Mouse (Mus musculus) spleen, adult 10 weeks (tissue): Measurements from ENCODE around the gene Tldc2. TPM values are rescaled to one million over a fixed set of nuclear protein-coding genes. Genes with fewer than 3 reads are reported as not detected.

Experiments used
- polyA plus RNA-seq: library from polyadenylated mRNA; stranded (reverse); fragments of 350-450 nt; fragmentation: Illumina TruSeq; extraction: RNeasy Lipid Tissue Mini Kit (QIAGEN cat#74804); gene quantifications from one replicate; pipeline ENCODE4 v1.2.3, GENCODE M21; 2015; ENCODE audit warnings: low replicate concordance; ENCODE audit not compliant: insufficient read depth

Tldc2 gene
- not detected for polyA plus RNA-seq

DNA sequence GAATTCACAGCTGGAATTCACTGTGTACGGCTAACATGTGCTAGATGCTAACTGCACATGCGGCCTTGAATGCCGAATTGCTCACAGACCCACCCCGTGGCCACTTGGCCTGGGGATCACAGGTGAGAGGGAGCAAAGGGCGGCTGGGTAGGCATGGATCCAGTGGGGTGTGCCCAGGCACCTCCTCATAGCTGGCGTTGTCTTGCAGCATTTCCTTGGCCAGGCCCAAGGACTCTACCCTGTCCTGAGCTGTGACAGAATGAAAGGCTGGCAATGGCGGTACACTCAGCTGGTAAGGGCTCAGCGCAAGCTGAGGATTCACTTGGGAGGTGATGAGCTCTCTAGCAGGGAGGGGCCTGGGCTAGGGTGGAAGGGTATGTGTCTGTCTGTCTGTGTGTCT is at the start of gene Tldc2:
Tldc2 (plus strand) TSS at position 260 of the 400 bp plus-strand sequence.

DNA sequence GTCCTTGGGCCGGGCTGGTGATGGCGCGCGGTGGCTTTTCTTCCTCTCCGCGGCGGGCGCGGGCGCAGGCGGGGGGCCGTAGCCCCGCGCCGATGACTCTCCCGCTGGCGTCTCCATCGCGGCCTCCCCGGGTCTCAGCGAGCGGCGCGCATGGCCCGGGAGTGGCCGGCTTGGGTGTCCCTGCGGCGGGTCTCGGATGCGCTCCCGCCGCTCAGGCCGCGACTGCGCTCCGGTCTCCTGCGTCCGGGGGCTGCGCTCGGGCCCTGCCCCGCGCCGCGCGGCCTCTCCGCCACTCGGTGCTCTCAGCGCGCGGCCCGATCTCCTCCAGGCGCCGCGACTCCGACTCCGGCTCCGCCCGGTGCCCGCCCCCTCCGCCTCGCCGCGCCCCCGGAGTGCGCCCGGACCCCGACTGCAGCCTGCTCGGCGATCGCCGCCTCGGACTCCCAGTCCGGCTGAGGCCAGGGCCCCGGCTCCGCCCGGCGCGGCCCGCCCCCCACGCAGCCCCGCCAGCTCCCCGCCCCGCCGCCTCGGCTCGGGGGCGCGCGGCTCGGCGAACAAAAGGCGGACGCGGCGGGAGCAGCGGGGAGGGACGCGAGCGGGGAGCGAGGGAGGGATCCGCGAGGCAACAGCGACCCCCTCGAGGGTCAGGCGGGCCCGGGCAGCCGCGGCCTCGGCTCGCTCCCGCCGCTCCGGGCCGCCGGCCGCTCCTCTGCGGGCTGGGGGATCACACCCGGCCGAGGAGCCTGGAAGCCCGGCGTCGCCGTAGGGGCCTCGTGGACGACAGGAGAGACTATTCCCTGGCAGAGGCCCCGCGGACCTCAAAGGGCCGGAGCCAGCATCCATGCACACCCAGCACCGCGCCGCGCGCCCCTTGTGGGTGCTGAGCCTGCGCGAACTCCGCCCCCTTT is 7.8 kb upstream of the Tldc2 start, which contains the start of gene Soga1:
Soga1 (minus strand) TSS at position 462 of the 908 bp plus-strand sequence.

DNA sequence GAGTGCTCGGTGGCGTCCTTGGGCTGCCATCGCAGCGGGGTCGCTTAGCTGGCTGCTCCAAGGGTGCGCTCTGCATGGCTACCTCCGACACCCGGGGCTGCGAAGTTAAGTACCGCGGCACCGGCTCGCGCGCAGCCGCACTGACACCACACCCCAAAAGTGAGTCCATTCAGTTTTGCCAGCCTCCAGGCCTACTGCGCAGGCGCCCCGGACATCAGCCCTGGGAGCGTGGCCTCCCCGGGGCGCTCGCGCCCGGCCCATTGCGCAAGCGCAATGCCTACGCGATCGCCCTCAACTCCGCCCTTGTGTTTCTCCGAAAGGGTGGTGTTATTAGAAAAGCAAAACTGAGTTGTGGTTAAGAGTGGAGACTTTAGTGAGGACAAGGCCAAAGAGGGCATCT is 48.2 kb downstream of the Tldc2 start, which contains the start of gene Samhd1:
Samhd1 (minus strand) TSS at position 252 of the 400 bp plus-strand sequence.

Other genes starting within 250 kb of the Tldc2 start
- gene Tgif2, start 247.0 kb upstream of the Tldc2 start, polyA plus RNA-seq = 7.0 TPM
- 11.3 TPM for gene 4930518I15Rik, start 229.1 kb upstream of the Tldc2 start, polyA plus RNA-seq
- gene Rab5if, start 223.9 kb upstream of the Tldc2 start, polyA plus RNA-seq = 115 TPM
- gene Sla2, start 199.9 kb upstream of the Tldc2 start, polyA plus RNA-seq = 8.5 TPM
- gene Ndrg3, start 95.0 kb upstream of the Tldc2 start, polyA plus RNA-seq = 71.8 TPM
- 21.5 TPM for gene Dsn1, start 79.9 kb upstream of the Tldc2 start, polyA plus RNA-seq
- gene Soga1, start 7.8 kb upstream of the Tldc2 start, polyA plus RNA-seq = 2.1 TPM
- 718 TPM for gene Samhd1, start 48.2 kb downstream of the Tldc2 start, polyA plus RNA-seq
- gene Rbl1, start 117.5 kb downstream of the Tldc2 start, polyA plus RNA-seq = 31.9 TPM
- gene Rpn2, start 192.0 kb downstream of the Tldc2 start, polyA plus RNA-seq = 125 TPM
- 0.23 TPM for gene Mroh8, start 192.5 kb downstream of the Tldc2 start, polyA plus RNA-seq